Mouse (Mus musculus): Measurements from ENCODE around the gene Cd244a.

GRCm38 (mm10) chr1:171610781-171611180 is 51.8 kb downstream of the Cd244a start:
- no peak for TF ChIP-seq CTCF (IDR thresholded peaks at IDR 0.05; ENCODE audit: low read depth, low read length)
- no peak for TF ChIP-seq POLR2A (IDR thresholded peaks at IDR 0.05; ENCODE audit: borderline replicate concordance, low read depth, low read length)
